Mouse (Mus musculus) hindbrain, embryonic 14.5 days (tissue): ENCODE results near the gene Hapln4. TPM values are rescaled to one million over a fixed set of nuclear protein-coding genes. Genes with fewer than 3 reads are reported as not detected.
"Not testable (repeated sequence)": the region's sequence is repeated elsewhere in the genome, so short reads cannot be mapped to it uniquely, and the experiment has no call there.

Source experiments
- ATAC-seq: fragments of 200-750 bp; cut with Nextera tagmentation; 2 replicates; pipeline ENCODE4 v1.8.0; 2017; ENCODE audit warnings: moderate number of reproducible peaks, mild to moderate bottlenecking, moderate TSS enrichment, moderate library complexity; ENCODE audit not compliant: low FRiP score
- DNase-seq: peaks from one replicate; pipeline ENCODE4 v3.0.0-alpha.2; 2015; ENCODE audit warnings: low spot score
- H3K27ac ChIP-seq: fragments of 300-500 bp; sonication (generic); 2 replicates; pipeline ENCODE4 v1.5.1; 2014; ENCODE audit warnings: mild to moderate bottlenecking, moderate library complexity
- H3K27me3 ChIP-seq: fragments of 300-500 bp; sonication (generic); 2 replicates; pipeline ENCODE4 v1.6.1; 2014; ENCODE audit warnings: mild to moderate bottlenecking, low read length, mixed read lengths; ENCODE audit not compliant: control insufficient read depth, insufficient read depth
- H3K36me3 ChIP-seq: fragments of 300-500 bp; sonication (generic); replicated peaks from 2 replicates; pipeline ENCODE4 v1.6.1; 2014; ENCODE audit not compliant: control insufficient read depth, insufficient read depth
- H3K4me1 ChIP-seq: fragments of 300-500 bp; sonication (generic); replicated peaks from 2 replicates; pipeline ENCODE4 v1.6.1; 2014; ENCODE audit warnings: antibody characterized with exemption, low read length, mixed read lengths; ENCODE audit not compliant: control insufficient read depth, insufficient read depth
- H3K4me2 ChIP-seq: fragments of 300-500 bp; sonication (generic); replicated peaks from 2 replicates; pipeline ENCODE4 v1.6.1; 2014; ENCODE audit warnings: mild to moderate bottlenecking, moderate library complexity
- H3K4me3 ChIP-seq: fragments of 300-500 bp; sonication (generic); replicated peaks from 2 replicates; pipeline ENCODE4 v1.5.1; 2014; ENCODE audit warnings: mild to moderate bottlenecking, low read length
- H3K9ac ChIP-seq: fragments of 300-500 bp; sonication (generic); 2 replicates; pipeline ENCODE4 v1.6.1; 2014
- H3K9me3 ChIP-seq: fragments of 300-500 bp; sonication (generic); 2 replicates; pipeline ENCODE4 v1.6.1; 2016; ENCODE audit warnings: low read length; ENCODE audit not compliant: control insufficient read depth
- WGBS: fragments of 180-500 bp; shearing (Covaris S2); extraction: QIAGEN DNeasy Blood & Tissue Kit; methylation state at CpG from one replicate; pipeline ENCODE4 v1.1.7; 2014; 5-methylcytosine and 5-hydroxymethylcytosine counted together
- polyA plus RNA-seq: library from polyadenylated mRNA; unstranded; fragments of >200 nt; fragmentation: Nextera tagmentation; extraction: Ambion mirVana; gene quantifications from 2 replicates; pipeline ENCODE4 v1.2.1, GENCODE M21; 2014

Hapln4 gene
- polyA plus RNA-seq, result 0.80 and 1.1 TPM in 2 replicates

DNA sequence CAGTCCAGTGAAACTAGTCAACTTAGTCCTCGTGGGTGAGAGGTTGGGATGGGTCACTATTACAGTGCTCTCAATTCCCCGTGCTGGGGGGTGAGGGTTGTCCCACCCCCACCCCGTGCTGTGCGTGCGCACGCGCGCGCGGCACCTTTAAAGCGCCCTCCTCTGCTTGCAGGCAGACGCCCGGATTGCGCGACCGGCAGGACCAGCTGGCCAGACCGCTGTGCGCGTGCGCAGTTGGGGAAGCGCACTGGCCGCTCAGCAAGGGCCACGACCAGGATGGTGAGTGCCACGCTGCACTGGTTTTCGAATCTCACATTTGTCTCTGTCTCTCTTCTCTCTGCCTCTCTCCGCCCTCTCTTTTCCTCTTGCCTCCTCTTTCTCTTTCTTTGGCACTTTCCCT is at the start of gene Hapln4:
Gene Hapln4 (plus strand): TSS at position 173 of the 400 bp plus-strand sequence.
- DNase-seq, result no peak
- Histone ChIP-seq H3K9me3 (no peaks in the 10 kb centered on the region), H3K9ac (peak within 1 kb of the TSS; percentile 41), H3K4me3 (peak within 1 kb of the TSS; percentile 43), H3K27me3 (peaks cover 63% of the 10 kb centered on the region), H3K4me1 (peaks cover 20% of the 10 kb centered on the region), H3K36me3 (peaks cover under 1% of the 10 kb centered on the region; the same call in 1 of the 2 replicates), H3K27ac (no peak within 1 kb of the TSS), H3K4me2 (peak within 1 kb of the TSS; percentile 95)
- WGBS, result under 1% methylated on average over 26 of the region's 26 CpGs
- ATAC-seq, result no peak

DNA sequence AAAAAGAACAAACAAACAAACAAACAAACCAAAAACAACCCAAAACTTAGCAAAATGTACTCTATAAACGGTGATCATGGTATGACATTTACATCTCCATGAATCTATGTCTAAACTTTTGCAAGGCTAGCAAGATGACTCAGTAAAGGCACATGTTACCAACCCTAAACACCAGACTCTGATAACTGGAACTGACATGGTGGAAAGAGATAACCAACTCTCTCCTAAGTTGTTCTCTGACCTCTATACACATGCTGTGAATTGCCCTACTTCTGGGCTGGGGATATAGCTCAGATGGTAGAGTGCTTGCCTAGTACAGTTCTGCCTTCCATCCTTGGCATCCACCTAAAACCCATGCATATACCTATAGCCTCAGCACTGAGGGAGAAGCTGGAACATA is 45.3 kb upstream of the Hapln4 start:
- DNase-seq (no peak), ATAC-seq (no peak)
- no peak overlapping the region for H3K27ac ChIP-seq
- no peak overlapping the region for H3K4me2 ChIP-seq
- peaks cover 20% of the 10 kb centered on the region for H3K4me1 ChIP-seq
- peaks cover 17% of the 10 kb centered on the region; the same call in 1 of the 2 replicates for H3K36me3 ChIP-seq
- no peak overlapping the region for H3K9ac ChIP-seq
- H3K4me3 ChIP-seq, result no peak overlapping the region
- WGBS, result 98% methylated on average over 1 of the region's 1 CpGs
- no peaks in the 10 kb centered on the region for H3K27me3 ChIP-seq
- no peaks in the 10 kb centered on the region for H3K9me3 ChIP-seq

DNA sequence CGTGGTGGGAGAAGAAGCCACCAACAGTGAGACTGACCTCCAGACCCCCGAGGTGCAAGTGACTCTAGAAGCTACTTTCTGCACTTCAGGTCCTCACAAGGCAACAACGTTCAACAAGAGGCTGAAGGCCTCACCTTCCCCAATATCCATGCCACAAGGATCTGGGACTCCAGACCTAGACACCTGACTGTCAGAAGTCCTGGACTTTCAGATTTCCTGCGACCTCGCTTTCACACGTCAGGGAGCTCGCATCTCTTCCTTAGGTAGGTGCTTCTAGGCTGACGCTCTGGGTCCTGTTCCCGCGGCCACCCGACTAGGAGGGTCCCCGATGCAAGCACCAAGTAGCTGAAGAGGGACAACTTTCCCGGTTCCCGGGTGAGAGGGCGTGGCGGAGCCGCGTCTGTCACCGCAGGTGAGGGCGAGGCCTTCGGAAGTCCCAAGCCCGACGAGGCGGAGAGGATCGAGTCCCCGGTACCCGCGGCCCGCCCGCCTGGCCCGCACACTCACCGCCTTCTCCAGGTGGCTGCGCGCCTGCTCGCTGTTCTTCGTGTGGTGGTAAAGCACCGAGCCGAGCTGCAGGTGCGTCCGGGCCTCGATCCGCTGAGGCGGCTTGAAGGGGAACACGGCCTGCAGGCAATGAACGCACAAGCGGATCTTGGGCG is 41.2 kb upstream of the Hapln4 start:
- no peak; the same call in none of the 2 replicates for ATAC-seq
- no peaks in the 10 kb centered on the region for H3K27me3 ChIP-seq
- H3K4me2 ChIP-seq, result peak overlapping the region; percentile 96
- H3K27ac ChIP-seq, result peak overlapping the region; percentile 88
- no peaks in the 10 kb centered on the region for H3K9me3 ChIP-seq
- peak overlapping the region; percentile 98 for H3K9ac ChIP-seq
- peaks cover 9% of the 10 kb centered on the region; the same call in 1 of the 2 replicates for H3K36me3 ChIP-seq
- peak overlapping the region; percentile 99 for H3K4me3 ChIP-seq
- WGBS, result 1% methylated on average over 47 of the region's 47 CpGs
- H3K4me1 ChIP-seq, result peaks cover 29% of the 10 kb centered on the region
- DNase-seq, result no peak

DNA sequence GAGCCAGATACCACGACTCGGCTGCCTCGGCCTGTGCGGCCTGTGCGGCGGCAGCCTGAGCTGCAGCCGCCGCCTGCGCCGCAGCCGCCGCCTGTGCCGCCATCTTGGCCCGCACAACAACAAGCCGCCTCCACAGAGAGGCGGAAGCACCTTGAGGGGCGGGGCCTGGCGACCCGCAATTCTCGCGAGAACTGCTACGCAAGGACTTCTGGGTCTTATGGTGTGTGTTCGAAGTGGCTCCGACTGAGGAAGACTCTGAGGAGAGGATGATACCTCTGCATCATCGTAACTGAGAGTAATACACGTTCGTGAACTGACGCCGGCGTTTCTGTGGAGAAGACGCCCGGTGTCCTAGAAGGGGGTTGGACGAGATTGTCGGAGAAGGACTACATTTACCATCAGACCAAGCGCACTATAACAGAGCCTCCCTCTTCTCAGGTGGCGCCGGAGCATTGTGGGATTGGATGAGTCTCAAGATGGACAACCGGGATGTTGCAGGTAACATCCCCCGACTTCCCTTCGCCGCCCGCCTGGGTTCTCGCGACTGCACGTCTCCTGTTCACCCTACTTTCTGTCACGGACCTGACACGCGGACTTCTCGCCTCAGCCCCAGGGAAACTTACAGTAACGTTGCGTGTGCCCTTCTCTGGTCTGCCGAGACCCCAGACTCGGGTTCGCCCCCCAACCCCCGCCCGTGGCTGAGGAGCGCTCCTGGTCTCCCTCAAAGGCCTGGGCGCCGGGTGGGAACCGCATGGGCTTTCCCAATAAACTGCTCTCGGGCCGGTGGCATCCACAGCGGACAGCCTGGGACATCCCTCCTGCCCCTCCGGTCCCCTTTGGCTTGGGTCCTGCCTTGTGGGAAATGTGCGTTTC is 40.4 kb upstream of the Hapln4 start, which contains the start of the genes Mau2 and Sugp1:
Gene Mau2 (minus strand): TSS at position 152 of the 873 bp plus-strand sequence.
Gene Sugp1 (plus strand): TSS at position 231 of the 873 bp plus-strand sequence.
- ATAC-seq, result peak; percentile 97
- under 1% methylated on average over 65 of the region's 65 CpGs for WGBS

DNA sequence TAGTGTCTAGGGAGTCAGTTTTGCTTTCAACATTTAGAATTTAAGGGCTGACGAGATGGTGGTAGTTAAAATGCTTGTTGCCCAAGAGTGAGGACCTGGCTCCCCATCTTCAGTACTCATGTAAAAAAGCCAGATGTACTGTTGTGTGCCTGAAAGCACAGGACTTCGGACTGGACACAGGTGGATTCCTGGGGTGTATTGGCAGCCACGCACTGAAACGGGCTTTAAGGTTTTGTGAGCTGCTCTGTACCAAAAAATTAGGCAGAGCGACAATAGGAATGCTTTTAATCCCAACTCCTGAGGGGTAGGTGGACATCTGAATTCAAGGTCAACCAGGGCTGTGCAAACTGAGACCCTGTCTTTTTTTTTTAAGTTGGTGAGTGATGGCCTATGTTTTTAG is 39.3 kb upstream of the Hapln4 start:
- Histone ChIP-seq H3K27ac (no peak overlapping the region), H3K36me3 (peaks cover 7% of the 10 kb centered on the region), H3K4me3 (peak overlapping the region; percentile 99), H3K27me3 (no peaks in the 10 kb centered on the region), H3K4me1 (peaks cover 29% of the 10 kb centered on the region), H3K9ac (peak overlapping the region; percentile 98), H3K4me2 (peak overlapping the region; percentile 96), H3K9me3 (no peaks in the 10 kb centered on the region)
- no peak for DNase-seq
- no peak for ATAC-seq
- 90% methylated on average over 5 of the region's 5 CpGs for WGBS

More for the DNA sequence above, 40.4 kb upstream of the Hapln4 start, which contains the start of the genes Mau2 and Sugp1:
- no peaks in the 10 kb centered on the region for H3K27me3 ChIP-seq
- peak within 1 kb of the TSS; percentile 98 for H3K9ac ChIP-seq
- H3K27ac ChIP-seq, result peak within 1 kb of the TSS; percentile 88
- DNase-seq, result peak; percentile 98
- peaks cover 9% of the 10 kb centered on the region; the same call in 1 of the 2 replicates for H3K36me3 ChIP-seq
- H3K4me1 ChIP-seq, result peaks cover 29% of the 10 kb centered on the region
- peak within 1 kb of the TSS; percentile 96 for H3K4me2 ChIP-seq
- H3K4me3 ChIP-seq, result peak within 1 kb of the TSS; percentile 99
- H3K9me3 ChIP-seq, result no peaks in the 10 kb centered on the region

DNA sequence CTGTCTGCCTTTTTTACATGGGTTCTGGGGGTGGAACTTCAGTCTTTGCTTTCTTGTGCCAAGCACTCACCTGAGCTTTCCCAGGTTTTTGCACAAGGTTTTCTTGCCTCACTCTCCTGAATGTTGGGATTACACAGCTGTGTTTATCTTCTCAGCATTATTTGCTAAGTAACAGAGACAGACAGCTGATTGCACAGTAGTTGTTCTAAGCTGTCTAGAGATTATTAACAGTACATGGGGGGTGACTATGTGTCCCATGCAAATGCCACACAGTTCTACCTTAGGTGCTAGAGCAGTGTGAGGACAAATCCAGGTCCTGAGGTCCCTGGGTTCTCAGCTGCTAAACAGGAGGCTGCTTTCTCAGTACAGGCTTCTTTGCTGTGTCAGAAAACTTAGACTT is 33.6 kb upstream of the Hapln4 start:
- H3K27ac ChIP-seq, result no peak overlapping the region
- H3K9ac ChIP-seq, result no peak overlapping the region
- H3K4me3 ChIP-seq, result no peak overlapping the region
- H3K4me1 ChIP-seq, result no peaks in the 10 kb centered on the region
- H3K4me2 ChIP-seq, result no peak overlapping the region
- no peak for DNase-seq
- peaks cover 56% of the 10 kb centered on the region for H3K36me3 ChIP-seq
- H3K9me3 ChIP-seq, result no peaks in the 10 kb centered on the region
- H3K27me3 ChIP-seq, result no peaks in the 10 kb centered on the region
- no peak for ATAC-seq

DNA sequence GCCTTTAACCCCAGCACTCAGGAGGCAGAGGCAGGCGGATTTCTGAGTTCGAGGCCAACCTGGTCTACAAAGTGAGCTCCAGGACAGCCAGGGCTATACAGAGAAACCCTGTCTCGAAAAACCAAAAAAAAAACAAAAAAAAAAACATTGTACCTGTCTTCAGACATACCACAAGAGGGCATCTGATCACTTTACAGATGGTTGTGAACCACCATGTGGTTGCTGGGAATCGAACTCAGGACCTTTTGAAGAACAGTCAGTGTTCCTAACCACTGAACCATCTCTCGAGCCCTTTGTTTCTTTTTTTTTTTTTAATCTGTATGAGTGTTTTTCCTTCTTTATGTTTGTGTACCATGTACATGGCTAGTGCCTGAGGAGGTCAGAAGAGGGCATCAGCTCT is 32.8 kb upstream of the Hapln4 start:
- not testable (repeated sequence) for H3K4me1 ChIP-seq, H3K4me2 ChIP-seq, ATAC-seq, H3K9ac ChIP-seq, DNase-seq, H3K27ac ChIP-seq, H3K4me3 ChIP-seq, H3K27me3 ChIP-seq, H3K9me3 ChIP-seq
- H3K36me3 ChIP-seq, result peaks cover 63% of the 10 kb centered on the region
- 95% methylated on average over 5 of the region's 5 CpGs for WGBS

DNA sequence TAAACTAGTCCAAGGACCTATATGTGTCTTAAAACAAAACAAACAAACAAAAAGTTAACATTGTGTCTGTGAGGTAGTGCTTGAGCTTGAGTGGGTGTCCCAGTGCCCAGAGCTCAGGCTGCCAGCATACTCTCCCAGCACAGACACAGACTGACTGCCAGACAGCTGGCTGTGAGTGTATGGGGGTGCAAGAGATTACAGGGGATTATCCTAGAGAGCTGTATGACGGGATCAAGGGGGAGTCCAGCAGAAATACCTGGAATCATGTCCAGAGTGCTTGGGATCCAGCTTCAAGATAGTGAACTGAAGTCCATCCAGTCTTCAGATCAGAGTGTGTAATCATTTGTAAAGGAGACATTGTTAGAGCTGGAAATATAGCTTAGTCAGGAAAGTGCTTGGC is 25.5 kb upstream of the Hapln4 start:
- no peak overlapping the region for H3K4me3 ChIP-seq
- WGBS, result 74% methylated on average over 1 of the region's 1 CpGs
- no peak for ATAC-seq
- no peak overlapping the region for H3K27ac ChIP-seq
- H3K9me3 ChIP-seq, result no peaks in the 10 kb centered on the region
- no peaks in the 10 kb centered on the region for H3K4me1 ChIP-seq
- H3K9ac ChIP-seq, result no peak overlapping the region
- no peaks in the 10 kb centered on the region for H3K27me3 ChIP-seq
- H3K4me2 ChIP-seq, result no peak overlapping the region
- H3K36me3 ChIP-seq, result peaks cover 91% of the 10 kb centered on the region
- no peak for DNase-seq

DNA sequence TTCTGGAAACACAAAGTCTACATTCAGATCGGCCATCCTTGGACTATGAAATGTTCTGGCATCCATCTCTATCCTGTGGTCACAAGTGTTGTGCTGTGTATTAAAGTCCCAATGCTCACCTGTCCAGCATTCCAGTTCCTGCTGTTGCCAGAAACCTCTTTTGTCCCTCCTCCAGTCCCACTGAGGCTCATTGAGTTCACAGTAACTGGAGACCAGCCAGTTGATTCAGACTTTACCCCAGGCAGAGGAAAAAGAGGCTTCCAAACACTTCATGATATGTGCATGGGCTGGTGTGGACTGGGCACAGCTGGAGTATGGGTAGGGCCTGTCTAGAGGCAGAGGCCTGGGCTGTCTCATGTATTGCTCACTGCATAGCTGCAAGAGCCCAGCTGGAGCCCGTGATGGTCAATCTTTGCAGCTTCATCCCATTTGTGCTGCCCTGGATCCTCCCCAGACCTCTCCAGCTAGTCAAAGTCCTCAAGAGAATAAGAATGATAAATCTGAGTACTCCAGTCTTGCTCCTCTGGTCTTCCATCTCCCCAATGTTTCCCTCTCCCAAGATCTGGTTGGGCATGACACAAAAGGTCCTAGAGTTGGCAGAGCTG is 11.3 kb upstream of the Hapln4 start:
- no peak overlapping the region for H3K27ac ChIP-seq
- ATAC-seq (no peak), DNase-seq (no peak)
- H3K4me1 ChIP-seq, result no peaks in the 10 kb centered on the region
- H3K4me3 ChIP-seq, result no peak overlapping the region
- H3K27me3 ChIP-seq, result no peaks in the 10 kb centered on the region
- 93% methylated on average over 2 of the region's 2 CpGs for WGBS
- no peaks in the 10 kb centered on the region for H3K9me3 ChIP-seq
- H3K4me2 ChIP-seq, result no peak overlapping the region
- H3K36me3 ChIP-seq, result peaks cover 54% of the 10 kb centered on the region
- no peak overlapping the region for H3K9ac ChIP-seq
